Mouse (Mus musculus): ENCODE measurements around the gene Trp53.

The Trp53 gene

DNA sequence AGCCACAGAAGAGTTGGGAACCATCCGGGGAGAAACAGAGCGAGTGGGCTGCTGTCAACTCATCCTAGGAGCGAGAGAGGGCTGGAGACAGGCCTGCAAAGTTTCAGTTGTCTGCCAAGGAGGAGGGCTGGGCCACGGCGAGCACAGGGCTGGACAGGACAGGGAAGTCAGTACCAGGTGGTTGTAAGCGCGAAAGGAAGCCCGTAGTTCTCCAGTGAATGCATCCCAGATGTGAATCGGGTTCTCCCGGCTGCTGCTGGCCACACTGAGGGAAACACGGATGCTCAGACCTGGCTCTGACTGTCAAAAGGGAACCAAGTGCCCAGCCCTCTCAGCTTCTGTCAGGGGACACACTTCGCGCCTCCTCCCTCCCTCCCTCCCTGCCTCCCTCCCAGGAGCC lies 16.8 kb upstream of the Trp53 start:
- DNase-seq (ENCODE audit: low spot score) = no peak

DNA sequence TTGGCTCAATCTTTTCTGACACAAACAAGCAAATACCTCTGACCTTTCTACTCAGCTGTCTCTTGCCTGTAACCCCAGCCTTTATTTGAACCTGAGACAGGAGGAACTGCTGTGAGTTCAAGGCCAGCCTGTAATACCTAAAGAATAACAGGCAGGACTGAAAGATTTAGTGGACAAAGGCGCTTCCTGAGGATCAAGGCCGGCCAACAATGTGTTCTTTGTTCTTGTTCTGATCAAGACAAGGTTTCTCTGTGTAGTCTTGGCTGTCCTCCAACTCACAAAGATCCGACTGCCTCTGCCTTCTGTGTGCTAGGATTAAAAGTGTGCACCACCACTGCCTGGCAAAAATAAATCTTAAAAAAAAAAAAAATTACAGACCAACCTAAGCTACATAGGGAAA lies 15.8 kb upstream of the Trp53 start:
- DNase-seq (ENCODE audit: low spot score) = no peak

DNA sequence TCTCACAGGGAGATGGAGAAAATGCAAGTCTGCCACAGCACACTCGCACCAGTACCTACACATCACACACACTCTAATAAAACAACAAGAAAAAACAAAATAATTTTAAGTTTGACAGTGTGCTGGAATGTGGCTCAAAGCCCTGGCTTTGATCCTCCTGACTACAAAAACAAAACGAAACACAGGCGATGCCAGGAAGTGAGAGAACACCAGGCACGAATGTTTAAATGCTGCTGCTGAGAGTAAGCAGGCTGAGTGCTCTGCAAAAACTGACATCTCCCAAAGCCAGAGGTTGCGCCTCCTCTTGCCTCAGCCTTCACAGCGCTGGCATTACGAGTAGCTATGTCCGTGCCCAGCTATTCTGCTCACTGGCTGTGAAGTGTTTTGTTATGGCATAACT lies 15.0 kb upstream of the Trp53 start:
- DNase-seq (ENCODE audit: low spot score) = no peak

DNA sequence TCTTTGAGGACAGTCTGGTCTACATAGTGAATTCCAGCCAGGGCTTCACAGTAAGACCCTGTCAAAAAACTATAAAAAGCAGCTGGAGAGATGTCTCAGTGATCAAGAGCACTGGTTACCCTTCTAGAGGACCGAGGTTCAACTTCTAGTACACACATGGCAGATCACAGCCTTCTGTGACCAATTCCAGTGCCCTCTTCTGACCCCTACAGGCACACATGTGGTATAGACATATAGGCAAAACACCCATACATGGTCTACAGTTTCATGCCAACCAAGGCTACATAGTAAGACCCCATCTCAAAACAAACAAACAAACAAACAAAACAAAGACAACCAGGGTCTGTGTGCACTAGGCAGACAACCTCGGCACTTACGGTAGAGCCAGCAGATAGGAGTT lies 4.9 kb upstream of the Trp53 start:
- no peak for DNase-seq (ENCODE audit: low spot score)

DNA sequence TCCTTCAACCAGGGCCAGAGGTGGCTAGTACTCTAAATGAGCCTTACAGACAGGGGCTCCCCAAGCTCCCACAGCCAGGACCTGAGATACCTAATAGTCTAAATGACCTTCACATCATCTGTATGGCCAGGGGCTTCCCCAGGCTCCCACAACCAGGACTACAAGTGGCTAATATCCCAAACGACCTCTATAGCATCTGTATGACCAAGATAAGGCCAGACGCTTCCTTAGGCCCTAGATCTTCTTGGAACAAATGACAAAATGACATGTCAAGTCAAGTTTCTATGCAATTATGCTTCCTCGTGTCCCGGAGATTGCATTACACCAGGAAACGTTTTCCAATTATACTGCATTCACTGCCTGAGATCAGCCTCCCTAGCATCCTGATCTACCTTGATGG lies 3.9 kb upstream of the Trp53 start:
- DNase-seq (ENCODE audit: low spot score) = no peak

DNA sequence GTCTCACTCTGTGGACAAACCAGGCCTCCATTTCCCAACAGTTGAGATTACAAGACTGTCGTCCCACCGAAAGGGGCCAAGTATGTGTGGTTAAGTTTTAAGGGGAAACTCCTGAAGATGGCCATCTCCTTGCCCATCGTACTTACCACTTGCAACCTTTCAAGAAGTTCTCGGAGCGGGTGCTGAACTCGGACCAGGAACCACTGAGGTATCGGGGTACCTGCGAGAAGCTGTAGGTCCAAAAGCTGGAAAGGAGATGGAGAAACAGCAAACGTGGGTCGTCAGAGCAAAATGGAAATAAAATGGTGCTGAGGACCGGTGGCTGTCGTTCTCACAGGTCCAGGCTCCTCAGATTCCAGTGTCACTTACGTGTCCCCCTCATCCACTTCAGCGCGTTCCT lies 1.9 kb upstream of the Trp53 start:
- DNase-seq (ENCODE audit: low spot score) = no peak

DNA sequence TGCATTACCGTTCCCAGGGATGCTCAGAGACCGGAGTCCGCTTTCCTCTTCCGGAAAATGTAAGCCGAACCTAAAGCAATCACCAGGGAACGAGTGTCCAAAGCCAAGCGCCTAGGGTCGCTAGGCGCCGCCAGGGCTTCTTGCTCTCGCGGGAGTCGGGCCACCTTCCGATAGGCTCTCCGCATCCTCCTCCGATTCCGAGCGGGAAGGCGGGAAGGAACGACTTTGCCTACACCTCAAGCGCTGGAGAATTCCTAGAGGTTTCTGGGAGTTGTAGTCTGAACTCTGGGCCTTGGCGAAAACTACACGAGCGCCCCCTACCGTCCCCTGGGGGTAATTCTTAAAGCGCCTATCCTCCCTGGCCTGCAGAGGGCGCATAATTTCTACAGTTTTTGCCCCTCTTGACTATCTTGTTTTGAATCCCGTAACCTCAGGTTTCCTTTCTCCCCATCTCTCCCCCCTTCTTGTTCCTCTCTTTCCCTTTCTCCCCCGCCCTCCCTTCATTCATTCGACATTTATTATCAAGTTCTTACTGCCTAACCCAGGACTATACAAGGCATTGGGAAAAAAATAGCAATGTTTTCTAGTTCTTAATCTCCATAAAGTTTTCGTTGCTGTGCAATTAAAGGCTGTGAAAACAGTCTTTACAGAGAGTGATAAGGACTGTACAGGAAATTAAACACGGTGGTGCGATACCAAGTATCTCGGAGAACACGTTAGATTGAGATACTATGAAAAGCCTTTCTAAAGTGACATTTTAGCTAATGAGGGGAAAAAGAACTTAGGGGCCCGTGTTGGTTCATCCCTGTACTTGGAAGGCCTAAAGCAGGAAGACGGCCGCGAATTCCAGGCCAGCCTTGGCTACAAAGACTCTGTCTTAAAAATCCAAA lies 786 bp upstream of the Trp53 start:
- DNase-seq (ENCODE audit: low spot score) = peak; percentile 95

DNA sequence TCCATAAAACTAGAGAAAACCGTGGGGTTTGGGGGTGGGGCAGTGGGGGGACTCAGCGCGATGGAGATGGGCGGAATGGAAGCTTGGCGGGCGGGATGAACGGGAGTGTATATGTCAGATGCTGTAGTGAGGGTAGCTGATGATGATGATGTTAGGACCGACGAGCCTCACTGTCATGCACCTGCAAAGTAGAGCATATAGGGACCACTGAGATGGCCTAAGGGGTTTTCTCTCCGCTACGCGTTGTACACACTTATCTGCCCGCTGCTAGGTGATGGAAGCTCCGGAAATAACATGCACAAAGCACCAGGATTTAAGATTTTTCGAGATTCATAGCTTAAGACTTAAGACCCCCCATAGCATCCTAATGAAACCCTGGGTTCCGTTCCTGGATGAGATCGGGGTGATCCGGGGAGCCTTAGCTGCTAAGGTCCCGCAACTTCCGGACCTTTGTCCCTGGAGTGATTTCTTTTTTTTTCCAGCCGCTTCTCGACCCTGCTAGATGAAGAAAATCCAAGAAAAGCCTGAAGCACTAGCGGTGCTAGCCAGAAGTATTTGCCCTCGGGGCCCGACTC lies 500 bp downstream of the Trp53 start:
- DNase-seq (ENCODE audit: low spot score) = no peak

DNA sequence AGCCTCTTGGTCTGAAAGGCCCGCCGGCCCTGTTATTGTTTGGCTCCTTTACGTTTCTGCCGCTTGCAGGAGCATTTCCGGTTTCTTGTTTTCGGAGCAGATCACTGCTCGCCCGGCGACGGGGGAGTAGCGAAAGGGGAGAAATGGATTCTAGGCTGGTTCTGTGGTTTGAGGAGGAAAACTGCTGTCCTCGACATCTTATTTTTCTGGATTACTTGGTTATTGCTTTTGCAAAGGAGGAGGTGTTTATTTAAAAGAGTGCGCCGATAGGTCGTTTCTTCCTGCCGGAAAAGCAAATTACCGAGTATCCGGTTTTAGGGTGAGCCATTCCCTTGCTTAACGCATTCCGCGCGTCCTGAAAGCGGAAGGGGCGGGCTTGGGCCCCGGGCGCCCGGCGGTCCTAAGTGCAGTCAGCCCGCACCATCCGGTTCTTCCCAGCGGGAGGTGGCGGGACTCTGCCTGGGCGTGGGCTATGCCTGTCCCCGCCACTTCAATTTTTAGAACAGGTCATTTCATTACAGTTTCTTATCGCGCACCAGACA lies 1.1 kb downstream of the Trp53 start:
- DNase-seq (ENCODE audit: low spot score) = peak; percentile 90

DNA sequence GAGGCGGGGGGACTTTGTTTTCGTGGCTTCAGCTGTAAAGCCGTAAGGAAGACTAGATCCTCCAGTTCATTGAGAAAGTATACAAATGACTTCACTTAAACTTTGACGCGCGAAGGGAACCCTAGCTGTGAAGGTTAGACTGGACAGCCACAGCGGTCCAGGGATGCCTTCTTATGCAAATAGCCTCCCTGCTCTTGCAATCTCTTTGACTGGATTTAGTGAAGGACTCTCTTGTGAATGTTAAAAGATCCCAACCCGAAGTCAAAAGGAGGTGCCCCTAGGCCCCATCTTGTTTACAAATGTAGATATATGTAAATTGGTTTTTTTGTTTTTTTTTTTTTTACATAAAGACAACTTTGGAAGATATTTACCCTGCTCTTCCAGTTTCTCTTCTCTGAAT lies 1.7 kb downstream of the Trp53 start:
- DNase-seq (ENCODE audit: low spot score) = no peak

DNA sequence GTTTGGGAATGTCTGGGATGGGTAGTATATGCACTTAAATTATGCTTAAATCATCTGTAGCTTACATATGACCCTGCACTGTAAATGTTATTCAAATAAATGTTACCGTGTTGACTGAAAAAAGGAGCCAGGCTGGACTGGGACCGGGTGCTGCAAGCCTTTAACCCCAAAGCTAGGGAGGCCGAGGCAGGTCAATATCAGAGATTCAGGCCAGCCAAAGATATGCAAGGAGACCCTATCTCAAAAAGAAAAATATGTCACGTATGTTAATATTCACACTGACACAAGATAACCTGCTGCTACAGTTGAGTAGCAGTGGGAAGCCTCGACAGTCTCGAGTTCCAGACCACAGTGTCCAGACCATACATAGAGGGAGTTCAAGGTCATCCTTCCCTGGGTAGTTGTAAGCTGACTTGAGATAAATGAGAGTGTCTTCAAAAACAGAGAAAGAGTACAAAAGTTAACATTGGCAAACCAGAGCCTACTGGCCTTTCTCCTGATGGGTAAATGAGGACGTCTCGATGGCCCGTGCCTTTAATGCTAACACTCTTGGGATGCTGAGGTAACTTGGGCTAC lies 2.2 kb downstream of the Trp53 start:
- no peak for DNase-seq (ENCODE audit: low spot score)

DNA sequence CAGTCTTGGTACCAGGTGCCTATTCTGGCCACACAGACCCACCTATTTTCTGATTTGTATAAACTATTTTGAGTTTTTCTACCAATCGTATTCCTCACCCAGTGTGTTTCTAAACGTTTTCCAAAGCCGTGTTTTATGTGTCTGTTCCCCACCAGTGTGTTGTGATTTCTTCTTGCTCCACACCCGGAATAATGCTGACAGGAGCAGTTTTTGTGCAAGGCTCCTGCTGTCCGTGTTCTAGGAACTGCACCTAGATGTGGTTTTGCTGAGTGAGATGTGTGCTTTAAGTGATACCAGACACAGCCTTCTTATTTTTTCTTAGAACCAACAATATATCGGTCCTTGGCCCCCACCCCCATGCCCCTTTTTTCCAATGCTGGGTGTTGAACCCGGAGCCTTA lies 3.8 kb downstream of the Trp53 start:
- no peak for DNase-seq (ENCODE audit: low spot score)

DNA sequence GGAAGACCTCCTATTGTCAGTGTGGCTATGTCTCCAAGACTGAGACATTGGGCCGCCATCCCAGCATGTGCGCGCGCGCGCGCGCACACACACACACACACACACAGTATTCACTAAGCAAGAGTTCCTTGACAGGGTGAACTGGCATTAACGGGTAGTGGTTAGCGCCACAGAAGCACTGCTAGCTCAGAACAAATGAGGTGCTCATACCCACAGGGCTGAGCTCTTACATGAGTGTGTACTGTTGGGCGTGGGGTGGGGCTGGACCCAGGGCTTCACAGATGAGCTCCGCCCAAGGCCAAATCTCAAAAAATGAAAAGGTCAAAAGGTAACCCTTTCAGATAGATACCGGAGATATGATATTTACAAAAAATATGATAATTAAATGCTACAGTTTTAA lies 4.8 kb downstream of the Trp53 start:
- DNase-seq (ENCODE audit: low spot score) = no peak

DNA sequence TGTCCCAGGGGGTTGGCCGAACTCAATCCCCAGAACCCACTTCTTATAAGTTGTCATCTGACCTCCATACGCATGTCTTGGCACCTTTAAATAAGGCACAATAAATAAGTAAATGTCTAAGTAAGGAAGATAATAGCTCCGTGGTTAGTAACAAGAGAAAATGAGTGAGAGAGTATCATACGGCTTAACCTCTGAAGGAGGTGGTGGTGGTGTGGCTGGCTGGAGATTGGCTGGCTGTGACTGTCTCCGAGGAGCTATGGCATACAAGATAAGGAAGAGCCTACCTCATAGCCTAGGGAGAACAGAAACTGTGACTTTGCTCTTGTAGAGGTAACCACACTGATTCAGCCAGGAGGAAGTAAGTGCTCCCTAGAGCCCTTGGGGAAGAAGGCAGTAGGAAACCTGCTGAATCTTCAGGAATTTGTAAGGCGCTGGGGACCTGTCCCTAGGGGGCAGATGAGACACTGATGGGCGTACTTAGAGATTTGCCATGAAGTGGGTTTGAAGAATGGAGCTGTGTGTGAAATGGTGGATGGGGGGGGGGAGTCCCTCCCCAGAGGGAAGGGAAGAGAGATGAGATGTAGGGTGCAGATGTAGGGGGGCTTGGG lies 5.7 kb downstream of the Trp53 start:
- no peak for DNase-seq (ENCODE audit: low spot score)

DNA sequence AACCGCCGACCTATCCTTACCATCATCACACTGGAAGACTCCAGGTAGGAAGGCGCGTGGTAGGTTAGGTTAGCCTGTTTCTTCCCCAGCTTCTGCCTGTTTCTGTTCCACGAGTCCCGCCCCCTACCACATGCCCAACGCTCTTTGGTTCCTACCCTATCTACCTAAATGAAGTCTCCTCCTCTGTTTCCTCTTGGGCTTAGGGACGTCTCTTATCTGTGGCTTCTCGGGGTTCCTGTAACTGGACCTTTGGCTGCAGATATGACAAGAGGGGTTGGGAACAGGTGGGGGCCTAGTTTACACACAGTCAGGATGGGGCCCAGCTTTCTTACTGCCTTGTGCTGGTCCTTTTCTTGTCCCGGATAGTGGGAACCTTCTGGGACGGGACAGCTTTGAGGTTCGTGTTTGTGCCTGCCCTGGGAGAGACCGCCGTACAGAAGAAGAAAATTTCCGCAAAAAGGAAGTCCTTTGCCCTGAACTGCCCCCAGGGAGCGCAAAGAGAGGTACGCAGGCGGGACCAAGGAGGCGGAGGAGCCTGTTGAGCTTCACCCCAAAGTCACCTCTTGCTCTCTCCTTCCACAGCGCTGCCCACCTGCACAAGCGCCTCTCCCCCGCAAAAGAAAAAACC lies 9.2 kb downstream of the Trp53 start:
- DNase-seq (ENCODE audit: low spot score) = no peak

DNA sequence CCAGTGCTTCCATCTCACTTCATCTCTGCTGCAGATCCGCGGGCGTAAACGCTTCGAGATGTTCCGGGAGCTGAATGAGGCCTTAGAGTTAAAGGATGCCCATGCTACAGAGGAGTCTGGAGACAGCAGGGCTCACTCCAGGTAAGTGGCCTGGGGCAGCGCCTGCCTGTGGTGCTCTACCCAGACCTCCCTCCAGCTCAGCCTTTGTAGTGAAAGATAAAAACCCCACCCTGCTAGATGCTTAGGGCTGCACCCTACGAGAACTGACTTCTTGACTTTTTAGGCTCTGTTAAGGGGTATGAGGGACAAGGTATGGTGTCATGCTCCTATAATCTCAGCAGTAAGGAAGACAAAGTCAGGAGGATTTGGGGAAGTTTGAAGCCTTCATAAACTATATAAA lies 10.5 kb downstream of the Trp53 start:
- DNase-seq (ENCODE audit: low spot score) = no peak

DNA sequence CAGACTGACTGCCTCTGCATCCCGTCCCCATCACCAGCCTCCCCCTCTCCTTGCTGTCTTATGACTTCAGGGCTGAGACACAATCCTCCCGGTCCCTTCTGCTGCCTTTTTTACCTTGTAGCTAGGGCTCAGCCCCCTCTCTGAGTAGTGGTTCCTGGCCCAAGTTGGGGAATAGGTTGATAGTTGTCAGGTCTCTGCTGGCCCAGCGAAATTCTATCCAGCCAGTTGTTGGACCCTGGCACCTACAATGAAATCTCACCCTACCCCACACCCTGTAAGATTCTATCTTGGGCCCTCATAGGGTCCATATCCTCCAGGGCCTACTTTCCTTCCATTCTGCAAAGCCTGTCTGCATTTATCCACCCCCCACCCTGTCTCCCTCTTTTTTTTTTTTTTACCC lies 11.3 kb downstream of the Trp53 start:
- no peak for DNase-seq (ENCODE audit: low spot score)

DNA sequence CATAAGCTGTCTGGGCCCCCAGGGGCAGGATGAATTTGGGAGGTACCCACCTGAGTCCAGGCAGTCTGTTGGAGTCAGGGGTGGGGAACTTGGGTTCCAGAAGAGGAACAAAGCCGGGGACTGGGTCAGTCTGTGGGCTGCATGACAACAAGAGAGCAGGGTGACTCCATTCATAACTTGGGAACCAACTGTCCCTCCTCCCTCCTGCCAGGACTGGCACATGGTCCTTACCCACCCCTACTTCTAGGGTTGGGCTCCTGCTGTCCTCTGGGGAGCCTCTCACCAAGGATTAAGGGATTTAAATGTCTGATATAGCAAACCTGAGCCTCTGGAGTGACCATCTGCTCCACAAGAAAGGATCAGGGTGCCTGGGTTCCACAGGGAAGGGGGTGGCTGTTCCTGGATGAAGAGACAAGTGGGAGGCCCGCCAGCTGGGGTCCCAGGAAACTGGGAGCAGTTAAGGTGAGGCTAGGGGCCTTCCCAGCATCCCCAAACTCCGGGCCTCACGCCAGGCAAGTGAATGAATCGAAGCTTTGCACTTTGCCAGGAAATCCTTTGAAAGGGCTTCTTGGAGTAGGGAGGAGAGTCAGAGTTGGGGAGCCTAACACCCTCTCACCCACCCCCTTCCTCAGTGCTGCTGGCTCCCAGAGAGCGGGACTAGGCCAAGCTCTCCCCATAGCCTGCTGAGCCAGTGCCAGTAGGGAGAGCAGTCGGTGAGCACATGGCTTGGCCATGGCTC lies 11.9 kb downstream of the Trp53 start:
- no peak for DNase-seq (ENCODE audit: low spot score)

DNA sequence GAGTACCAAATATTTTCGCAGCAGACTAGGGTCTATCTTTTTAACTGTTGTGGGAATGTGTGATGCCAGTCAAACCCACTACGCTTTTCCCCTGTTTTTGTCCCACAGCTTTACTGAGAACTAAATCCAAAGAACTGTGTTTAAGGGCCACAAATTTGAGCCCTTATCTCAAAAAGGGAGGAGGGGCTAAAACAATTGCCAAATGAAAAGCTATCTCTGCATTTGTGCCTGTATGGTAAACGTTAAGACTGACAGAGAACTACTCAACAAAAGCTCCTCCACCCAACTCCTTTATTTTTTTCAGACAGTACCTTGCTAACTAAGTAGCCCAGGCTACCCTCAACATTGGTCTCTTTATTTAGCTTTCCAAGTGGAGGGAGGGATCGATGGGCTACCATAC lies 12.6 kb downstream of the Trp53 start:
- no peak for DNase-seq (ENCODE audit: low spot score)

DNA sequence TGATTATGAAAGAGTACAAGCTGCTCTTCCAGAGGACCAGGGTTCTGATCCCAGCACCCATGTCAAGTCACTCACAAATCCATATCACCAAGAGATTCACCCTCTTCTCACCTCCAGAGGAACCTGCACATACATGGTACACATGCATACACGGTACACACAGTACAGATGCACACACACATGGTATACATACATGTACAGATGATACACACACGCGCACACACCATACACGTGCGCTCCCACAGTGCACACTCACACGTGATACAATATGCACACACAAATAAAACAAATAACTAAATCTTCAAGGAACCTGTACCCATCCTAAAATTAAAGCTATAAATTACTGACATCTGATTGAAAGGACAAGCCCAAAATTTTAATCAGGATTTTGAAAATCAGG lies 14.7 kb downstream of the Trp53 start:
- no peak for DNase-seq (ENCODE audit: low spot score)

DNA sequence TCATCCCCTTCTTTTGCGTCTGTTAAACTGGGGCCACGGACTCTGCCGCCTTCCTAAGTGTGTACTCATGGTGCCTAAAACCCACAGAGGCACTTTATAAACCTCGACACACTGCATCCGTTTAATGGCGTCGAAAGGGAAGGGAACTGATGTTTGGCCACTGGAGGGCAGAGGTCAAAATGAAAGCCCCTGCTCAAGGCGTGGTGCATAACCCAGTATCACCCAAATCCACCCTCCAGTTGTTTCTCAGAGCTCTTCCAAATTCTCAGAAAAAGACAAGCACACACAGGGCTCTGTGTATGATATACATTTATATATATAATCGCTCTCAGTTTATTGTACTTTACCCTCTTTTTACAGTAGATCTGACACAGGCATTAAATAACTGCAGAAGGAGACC lies 19.3 kb downstream of the Trp53 start:
- no peak for DNase-seq (ENCODE audit: low spot score)

DNA sequence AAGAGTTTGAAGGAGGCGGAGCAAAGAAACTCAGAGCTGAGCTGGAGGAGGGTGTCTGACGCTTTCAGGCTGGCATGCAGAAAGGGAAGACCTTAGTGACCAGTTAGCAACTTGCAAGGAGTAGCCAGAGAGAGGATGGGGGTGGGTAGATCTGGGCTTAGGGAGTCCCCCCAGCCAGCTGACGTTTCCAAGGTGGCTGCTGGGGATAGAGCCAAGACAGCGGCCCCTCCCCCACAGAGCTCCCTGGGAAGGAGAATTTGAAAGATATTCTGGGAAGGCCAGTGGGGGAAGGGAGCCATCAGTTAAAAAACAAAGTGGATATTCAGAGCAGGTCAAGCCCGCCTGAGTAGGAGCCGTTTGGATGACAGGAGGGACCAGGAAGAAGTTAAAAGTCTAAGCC lies 19.9 kb downstream of the Trp53 start:
- peak; percentile 52 for DNase-seq (ENCODE audit: low spot score)

Data from urinary bladder, postnatal 14 days (tissue).